Mouse (Mus musculus) heart, embryonic 15.5 days (tissue): ENCODE measurements around the gene Rassf8. TPM values are rescaled to one million over a fixed set of nuclear protein-coding genes. Genes with fewer than 3 reads are reported as not detected.
A peak's percentile ranks its signal among the peaks of the same experiment; 100 is the strongest.

Experiments
- ATAC-seq: fragments of 200-750 bp; cut with Nextera tagmentation; replicated peaks from 2 replicates; pipeline ENCODE4 v1.8.0; 2017; ENCODE audit warnings: low read depth, moderate TSS enrichment; ENCODE audit not compliant: insufficient number of reproducible peaks, insufficient read depth, low FRiP score
- H3K27ac ChIP-seq: fragments of 300-500 bp; sonication (generic); 2 replicates; pipeline ENCODE4 v1.5.1; 2015; ENCODE audit warnings: mild to moderate bottlenecking, inconsistent platforms
- H3K27me3 ChIP-seq: fragments of 300-500 bp; sonication (generic); 2 replicates; pipeline ENCODE4 v1.6.1; 2015; ENCODE audit warnings: inconsistent platforms
- H3K36me3 ChIP-seq: fragments of 300-500 bp; sonication (generic); 2 replicates; pipeline ENCODE4 v1.6.1; 2015; ENCODE audit warnings: mild to moderate bottlenecking, inconsistent platforms
- H3K4me1 ChIP-seq: fragments of 300-500 bp; sonication (generic); replicated peaks from 2 replicates; pipeline ENCODE4 v1.6.1; 2015; ENCODE audit warnings: inconsistent platforms
- H3K4me2 ChIP-seq: fragments of 300-500 bp; sonication (generic); 2 replicates; pipeline ENCODE4 v1.6.1; 2015; ENCODE audit warnings: inconsistent platforms, mild to moderate bottlenecking, moderate library complexity
- H3K4me3 ChIP-seq: fragments of 300-500 bp; sonication (generic); 2 replicates; pipeline ENCODE4 v1.5.1; 2015; ENCODE audit warnings: mild to moderate bottlenecking, inconsistent platforms
- H3K9ac ChIP-seq: fragments of 300-500 bp; sonication (generic); 2 replicates; pipeline ENCODE4 v1.6.1; 2015; ENCODE audit warnings: mild to moderate bottlenecking, inconsistent platforms
- H3K9me3 ChIP-seq: fragments of 300-500 bp; sonication (generic); replicated peaks from 2 replicates; pipeline ENCODE4 v1.6.1; 2016; ENCODE audit warnings: inconsistent platforms
- WGBS: fragments of 180-500 bp; shearing (Covaris S2); methylation state at CpG from one replicate; pipeline ENCODE4 v1.1.7; 2015; ENCODE audit warnings: mixed read lengths; 5-methylcytosine and 5-hydroxymethylcytosine counted together
- polyA plus RNA-seq: library from polyadenylated mRNA; unstranded; fragments of >200 nt; fragmentation: Nextera tagmentation; extraction: Ambion mirVana; gene quantifications from 2 replicates; pipeline ENCODE4 v1.2.1, GENCODE M21; 2015

The Rassf8 gene
- polyA plus RNA-seq, 1 experiment from 2014 or later = 10.5 TPM

DNA sequence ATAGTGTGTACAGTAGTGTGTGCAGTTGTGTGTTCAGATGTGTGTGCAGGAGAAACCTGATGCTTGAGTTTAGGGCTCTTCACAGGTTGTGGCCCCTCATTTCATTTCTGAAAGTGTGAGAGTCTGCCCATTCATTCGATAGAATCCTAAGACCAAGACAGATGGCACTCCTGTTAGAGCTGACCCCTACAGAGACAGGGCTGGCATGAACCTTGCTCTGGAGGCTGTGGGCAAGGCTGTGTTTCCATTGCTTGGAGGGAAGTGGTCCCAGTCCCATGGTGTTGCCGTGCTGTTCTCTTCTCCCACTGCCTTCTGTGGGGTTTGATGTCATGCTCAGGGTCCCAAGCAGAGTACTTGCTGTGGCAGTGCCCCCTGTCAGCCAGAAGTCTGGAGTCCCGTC, 57.7 kb downstream of the Rassf8 start:
- Histone ChIP-seq H3K27me3 (no peaks in the 10 kb centered on the region), H3K36me3 (no peaks in the 10 kb centered on the region), H3K4me2 (no peak overlapping the region), H3K4me1 (peaks cover 50% of the 10 kb centered on the region), H3K9ac (0 out of 2 replicates have a peak overlapping the region, but pooled peaks have one; percentile 21), H3K9me3 (no peaks in the 10 kb centered on the region), H3K27ac (no peak overlapping the region), H3K4me3 (no peak overlapping the region)
- WGBS = 63% methylated on average over 3 of the region's 3 CpGs
- ATAC-seq = no peak

DNA sequence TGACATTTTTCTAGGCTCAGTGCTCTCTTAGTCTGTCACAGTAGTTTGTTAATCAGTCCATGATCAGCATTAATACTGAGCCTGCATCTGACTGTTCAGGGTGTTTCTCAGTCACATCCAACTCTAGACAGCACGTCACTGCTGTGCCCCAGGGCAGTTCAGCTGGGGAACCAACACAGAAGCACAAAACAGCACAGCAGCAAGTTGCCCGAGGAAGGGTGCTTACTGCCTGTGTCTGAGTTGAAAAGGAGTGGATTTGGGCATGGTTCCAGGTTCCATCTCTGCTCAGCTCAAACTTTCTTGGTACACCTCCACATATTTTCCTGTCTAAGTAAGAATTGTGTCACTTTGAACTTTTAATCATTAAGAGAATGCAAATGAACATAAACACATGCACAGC, 60.2 kb downstream of the Rassf8 start:
- WGBS = 33% methylated on average over 2 of the region's 2 CpGs
- peaks cover 55% of the 10 kb centered on the region for H3K4me1 ChIP-seq
- H3K4me3 ChIP-seq = no peak overlapping the region
- no peaks in the 10 kb centered on the region for H3K27me3 ChIP-seq
- no peak overlapping the region for H3K4me2 ChIP-seq
- H3K9me3 ChIP-seq = no peaks in the 10 kb centered on the region
- peaks cover 8% of the 10 kb centered on the region; the same call in 1 of the 2 replicates for H3K36me3 ChIP-seq
- peak overlapping the region; percentile 44 for H3K27ac ChIP-seq
- no peak for ATAC-seq
- H3K9ac ChIP-seq = no peak overlapping the region

- H3K36me3 ChIP-seq = peaks cover 11% of the 10 kb centered on the region; the same call in 1 of the 2 replicates
- ATAC-seq = no peak
- H3K27ac ChIP-seq = peak overlapping the region; percentile 49
- no peaks in the 10 kb centered on the region for H3K27me3 ChIP-seq
- no peak overlapping the region for H3K4me2 ChIP-seq
- H3K4me3 ChIP-seq = no peak overlapping the region
- no peak overlapping the region for H3K9ac ChIP-seq
- peaks cover 49% of the 10 kb centered on the region for H3K4me1 ChIP-seq
- H3K9me3 ChIP-seq = no peaks in the 10 kb centered on the region
- WGBS = 56% methylated on average over 9 of the region's 9 CpGs
Observed at GRCm38 (mm10) chr6:145807929-145808328, 61.4 kb downstream of the Rassf8 start.

- Histone ChIP-seq H3K27ac (peak overlapping the region; percentile 69), H3K9me3 (no peaks in the 10 kb centered on the region), H3K36me3 (peaks cover 11% of the 10 kb centered on the region; the same call in 1 of the 2 replicates), H3K4me2 (no peak overlapping the region), H3K27me3 (no peaks in the 10 kb centered on the region), H3K4me3 (no peak overlapping the region), H3K9ac (no peak overlapping the region), H3K4me1 (peaks cover 39% of the 10 kb centered on the region)
- ATAC-seq = no peak
- 75% methylated on average over 7 of the region's 7 CpGs for WGBS
Observed at GRCm38 (mm10) chr6:145809566-145809965, 63.0 kb downstream of the Rassf8 start.

DNA sequence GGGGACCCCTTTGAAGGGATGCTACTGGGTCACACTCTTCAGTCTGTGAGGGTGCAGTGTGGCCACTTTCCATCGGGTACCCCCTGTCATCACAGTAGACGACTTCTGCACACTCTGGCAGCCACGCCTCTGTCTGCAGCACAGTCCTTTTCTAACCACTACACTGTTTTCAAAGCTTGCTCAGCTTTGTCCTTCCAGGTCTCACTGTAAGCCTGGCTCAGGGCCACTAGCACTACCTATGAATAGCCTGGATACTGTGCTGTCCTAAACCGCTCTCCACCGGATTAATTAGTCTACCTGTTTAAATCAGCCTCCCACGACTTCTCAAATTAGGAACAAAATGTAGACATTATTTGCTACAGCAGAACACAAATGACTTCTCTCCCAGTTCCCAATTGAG, 63.5 kb downstream of the Rassf8 start:
- H3K27me3 ChIP-seq = no peaks in the 10 kb centered on the region
- ATAC-seq = peak; percentile 59; the same call in 1 of the 2 replicates
- H3K4me1 ChIP-seq = peaks cover 39% of the 10 kb centered on the region
- H3K36me3 ChIP-seq = peaks cover 11% of the 10 kb centered on the region; the same call in 1 of the 2 replicates
- WGBS = 67% methylated on average over 6 of the region's 6 CpGs
- no peak overlapping the region for H3K9ac ChIP-seq
- H3K27ac ChIP-seq = peak overlapping the region; percentile 69
- no peak overlapping the region for H3K4me3 ChIP-seq
- H3K4me2 ChIP-seq = no peak overlapping the region
- no peaks in the 10 kb centered on the region for H3K9me3 ChIP-seq

DNA sequence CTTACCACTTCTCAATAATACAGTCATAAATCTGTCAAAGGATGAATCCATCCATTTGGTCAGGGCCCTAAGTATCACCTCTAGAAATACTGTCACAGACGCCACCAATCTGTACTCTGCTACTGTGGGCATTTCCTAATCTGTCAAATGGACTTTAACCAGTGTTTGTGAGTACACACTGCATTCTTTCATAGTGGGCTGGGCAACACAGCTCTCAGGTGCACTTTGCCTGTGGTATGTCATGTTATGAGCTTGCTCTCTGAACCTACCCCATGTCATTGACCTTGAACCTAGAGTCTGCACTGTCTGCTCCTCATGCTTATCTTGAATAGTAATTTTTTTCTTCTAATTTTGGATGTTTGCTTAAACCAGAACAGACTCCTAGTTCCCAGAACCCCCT, 64.6 kb downstream of the Rassf8 start:
- ATAC-seq = no peak
- H3K27me3 ChIP-seq = no peaks in the 10 kb centered on the region
- peaks cover 39% of the 10 kb centered on the region for H3K4me1 ChIP-seq
- peaks cover 19% of the 10 kb centered on the region; the same call in 1 of the 2 replicates for H3K36me3 ChIP-seq
- no peak overlapping the region for H3K4me3 ChIP-seq
- no peak overlapping the region for H3K4me2 ChIP-seq
- whole genome bisulfite sequencing = 71% methylated on average over 1 of the region's 1 CpGs
- no peak overlapping the region for H3K27ac ChIP-seq
- no peak overlapping the region for H3K9ac ChIP-seq
- no peaks in the 10 kb centered on the region for H3K9me3 ChIP-seq

GRCm38 (mm10) chr6:145815200-145815599, 68.7 kb downstream of the Rassf8 start:
- Histone ChIP-seq H3K27ac (no peak overlapping the region), H3K4me3 (no peak overlapping the region), H3K9ac (no peak overlapping the region), H3K4me2 (no peak overlapping the region), H3K36me3 (peaks cover 35% of the 10 kb centered on the region), H3K27me3 (no peaks in the 10 kb centered on the region), H3K4me1 (peaks cover 11% of the 10 kb centered on the region; the same call in 1 of the 2 replicates), H3K9me3 (no peaks in the 10 kb centered on the region)
- no peak for ATAC-seq
- 38% methylated on average over 15 of the region's 15 CpGs for WGBS

- Histone ChIP-seq H3K4me3 (no peak overlapping the region), H3K4me1 (peaks cover 20% of the 10 kb centered on the region), H3K27ac (no peak overlapping the region), H3K27me3 (no peaks in the 10 kb centered on the region), H3K4me2 (no peak overlapping the region), H3K9ac (no peak overlapping the region), H3K9me3 (no peaks in the 10 kb centered on the region), H3K36me3 (peaks cover 26% of the 10 kb centered on the region)
- 69% methylated on average over 9 of the region's 9 CpGs for WGBS
- no peak for ATAC-seq
Observed at GRCm38 (mm10) chr6:145819151-145819550, 72.6 kb downstream of the Rassf8 start.

DNA sequence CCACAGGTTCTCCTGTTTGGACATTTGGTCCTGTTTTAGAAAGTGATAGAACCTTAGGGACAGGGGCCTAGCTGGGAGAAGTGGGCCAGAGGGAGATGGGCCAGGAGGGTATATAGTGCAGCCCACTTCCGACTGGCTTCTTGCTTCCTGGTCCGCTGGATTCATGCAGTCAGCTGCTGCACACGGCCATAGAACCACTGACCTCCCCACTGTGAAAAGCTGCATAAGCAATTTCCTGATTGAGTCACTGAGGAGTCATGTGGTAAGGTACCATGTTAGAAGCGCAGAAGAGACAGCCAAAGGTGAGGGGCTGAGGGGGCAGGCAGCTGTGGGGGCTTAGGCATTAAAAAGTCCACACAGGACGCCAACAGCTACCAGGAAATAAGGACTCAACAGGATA, 75.7 kb downstream of the Rassf8 start:
- peaks cover 14% of the 10 kb centered on the region for H3K36me3 ChIP-seq
- ATAC-seq = no peak
- H3K9me3 ChIP-seq = 0 out of 2 replicates have a peak, but pooled peaks cover 3% of the 10 kb centered on the region
- no peak overlapping the region for H3K27ac ChIP-seq
- no peaks in the 10 kb centered on the region for H3K27me3 ChIP-seq
- no peak overlapping the region for H3K4me3 ChIP-seq
- peaks cover 17% of the 10 kb centered on the region for H3K4me1 ChIP-seq
- WGBS = 69% methylated on average over 5 of the region's 5 CpGs
- H3K9ac ChIP-seq = no peak overlapping the region
- no peak overlapping the region for H3K4me2 ChIP-seq

GRCm38 (mm10) chr6:145823103-145823502, 76.6 kb downstream of the Rassf8 start:
- ATAC-seq = peak; percentile 72; the same call in 1 of the 2 replicates
- H3K27me3 ChIP-seq = no peaks in the 10 kb centered on the region

DNA sequence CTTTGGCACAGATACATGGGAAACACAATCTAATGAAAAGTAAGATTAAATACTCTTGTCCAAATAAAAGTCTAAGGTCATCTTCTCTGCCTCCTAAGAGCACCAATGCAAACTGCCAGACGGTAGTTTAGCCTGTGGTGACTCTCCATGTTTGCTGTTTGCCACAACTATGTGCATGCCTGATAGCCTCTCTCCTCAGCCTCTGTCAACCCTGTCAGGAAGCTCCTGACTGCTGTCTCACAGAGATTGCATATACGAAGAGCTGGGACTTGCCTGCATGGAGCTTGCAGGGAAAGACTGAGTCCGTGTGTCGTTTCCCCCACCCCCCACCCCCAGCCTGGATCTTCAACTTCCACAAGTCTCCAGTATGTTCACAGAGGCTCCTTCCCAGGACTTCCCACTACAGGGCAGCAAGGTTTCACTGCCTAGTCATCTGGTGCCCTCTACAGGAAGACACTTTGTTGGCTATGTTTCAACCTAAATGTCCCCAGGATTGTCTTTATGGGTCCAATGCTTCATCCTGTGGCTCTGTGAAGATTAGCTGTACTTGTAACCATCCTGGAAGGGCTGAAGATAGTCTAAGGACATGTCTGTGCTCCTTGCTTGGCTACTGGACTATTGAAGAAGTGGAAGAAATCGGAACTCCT, 77.2 kb downstream of the Rassf8 start:
- H3K9me3 ChIP-seq = 0 out of 2 replicates have a peak, but pooled peaks cover 3% of the 10 kb centered on the region
- no peak overlapping the region for H3K4me2 ChIP-seq
- peak overlapping the region; percentile 5; the same call in 1 of the 2 replicates for H3K27ac ChIP-seq
- 39% methylated on average over 5 of the region's 5 CpGs for WGBS
- no peak overlapping the region for H3K4me3 ChIP-seq
- peaks cover 17% of the 10 kb centered on the region for H3K4me1 ChIP-seq
- H3K36me3 ChIP-seq = peaks cover 9% of the 10 kb centered on the region
- no peaks in the 10 kb centered on the region for H3K27me3 ChIP-seq
- no peak for ATAC-seq
- H3K9ac ChIP-seq = no peak overlapping the region

More at GRCm38 (mm10) chr6:145823103-145823502, 76.6 kb downstream of the Rassf8 start:
- WGBS = 43% methylated on average over 6 of the region's 6 CpGs
- Histone ChIP-seq H3K36me3 (peaks cover 9% of the 10 kb centered on the region), H3K9ac (no peak overlapping the region), H3K27ac (peak overlapping the region; percentile 5; the same call in 1 of the 2 replicates), H3K4me2 (no peak overlapping the region; the same call in 1 of the 2 replicates), H3K9me3 (0 out of 2 replicates have a peak, but pooled peaks cover 3% of the 10 kb centered on the region), H3K4me3 (no peak overlapping the region), H3K4me1 (peaks cover 17% of the 10 kb centered on the region)

- Histone ChIP-seq H3K27ac (no peak overlapping the region), H3K4me3 (no peak overlapping the region), H3K27me3 (no peaks in the 10 kb centered on the region), H3K4me1 (peaks cover 22% of the 10 kb centered on the region), H3K4me2 (no peak overlapping the region), H3K9ac (no peak overlapping the region), H3K36me3 (peaks cover 7% of the 10 kb centered on the region), H3K9me3 (0 out of 2 replicates have a peak, but pooled peaks cover 3% of the 10 kb centered on the region)
- 90% methylated on average over 4 of the region's 4 CpGs for WGBS
- no peak for ATAC-seq
Observed at GRCm38 (mm10) chr6:145826305-145826704, 79.8 kb downstream of the Rassf8 start.
